Mouse (Mus musculus): ENCODE data around the gene Sgms2. TPM values are rescaled to one million over a fixed set of nuclear protein-coding genes. Genes with fewer than 3 reads are reported as not detected.

Gene Sgms2
- total and polyA plus RNA-seq, 3 experiments = 0.92 to 2.5 (median 1.4) TPM

DNA sequence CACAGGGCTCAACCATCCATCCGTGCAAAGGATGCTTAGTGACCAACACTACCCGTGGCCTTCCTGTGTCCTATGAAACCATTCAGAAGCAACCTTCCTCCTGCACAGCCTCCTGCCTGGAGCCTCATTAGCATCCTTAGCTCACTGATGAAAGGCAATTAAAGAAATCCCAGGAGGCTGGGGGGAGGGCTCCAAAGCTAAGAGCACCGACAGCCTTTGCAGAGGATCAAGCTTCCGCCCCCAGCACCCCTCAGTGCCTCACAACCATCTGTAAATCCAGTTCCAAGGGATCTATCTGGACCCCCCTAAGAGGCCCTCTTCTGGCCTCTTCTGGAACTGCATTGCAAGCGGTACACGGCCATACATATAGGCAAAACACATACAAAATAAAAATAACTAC lies 19.4 kb downstream of the Sgms2 start:
- no peak for DNase-seq
- no peaks in the 10 kb centered on the region for H3K4me1 ChIP-seq (ENCODE audit: control insufficient read depth, insufficient read depth, low read length)
- no peak overlapping the region for H3K9ac ChIP-seq (ENCODE audit: low read depth, low read length)
- intact Hi-C loops (cut with DNase I) = no loop called here
- no peaks in the 10 kb centered on the region for H3K36me3 ChIP-seq (ENCODE audit: control insufficient read depth, insufficient read depth, low read length)
- no peaks in the 10 kb centered on the region for H3K79me2 ChIP-seq (replicated peaks; ENCODE audit: control insufficient read depth, insufficient read depth, low read length)
- no peak overlapping the region for H3K4me3 ChIP-seq
- TF ChIP-seq CTCF (IDR thresholded peaks at IDR 0.05) (peak; percentile 38), EP300 (IDR thresholded peaks at IDR 0.05; ENCODE audit: insufficient read depth, low read depth, low read length) (no peak)
- H3K27me3 ChIP-seq (ENCODE audit: control insufficient read depth, insufficient read depth, low read length) = no peaks in the 10 kb centered on the region
- H3K27ac ChIP-seq = no peak overlapping the region
- WGBS = 67% methylated on average over 6 of the region's 6 CpGs

DNA sequence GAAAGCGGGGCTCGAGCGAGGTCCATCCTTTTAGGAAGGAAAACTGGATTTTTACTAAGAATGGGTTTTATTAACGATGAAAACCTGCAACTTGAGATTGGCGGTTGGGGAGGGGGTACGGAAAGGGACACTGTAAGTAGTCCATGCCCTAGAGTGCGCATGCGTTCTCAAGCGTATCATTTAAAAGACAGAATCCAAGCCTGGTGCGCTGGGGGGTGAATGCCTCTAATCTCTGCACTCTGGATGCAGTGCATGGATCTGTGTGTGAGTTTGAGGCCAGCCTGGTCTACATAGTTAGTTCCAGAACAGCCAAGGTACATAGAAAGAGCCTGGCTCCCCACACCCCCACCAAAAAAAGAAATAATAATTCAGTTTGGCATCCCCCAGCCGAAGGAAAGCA lies 19.8 kb downstream of the Sgms2 start:
- 90% methylated on average over 11 of the region's 11 CpGs for WGBS
- Histone ChIP-seq H3K27ac (no peak overlapping the region), H3K9ac (ENCODE audit: low read depth, low read length) (no peak overlapping the region), H3K36me3 (ENCODE audit: control insufficient read depth, insufficient read depth, low read length) (no peaks in the 10 kb centered on the region), H3K4me1 (ENCODE audit: control insufficient read depth, insufficient read depth, low read length) (no peaks in the 10 kb centered on the region), H3K4me3 (no peak overlapping the region), H3K79me2 (replicated peaks; ENCODE audit: control insufficient read depth, insufficient read depth, low read length) (no peaks in the 10 kb centered on the region), H3K27me3 (ENCODE audit: control insufficient read depth, insufficient read depth, low read length) (no peaks in the 10 kb centered on the region)
- no peak for TF ChIP-seq CTCF (IDR thresholded peaks at IDR 0.05)
- no peak for TF ChIP-seq EP300 (IDR thresholded peaks at IDR 0.05; ENCODE audit: insufficient read depth, low read depth, low read length)
- TF ChIP-seq POLR2A (IDR thresholded peaks at IDR 0.05; ENCODE audit: insufficient read depth, low read depth, low read length) = no peak
- intact Hi-C loops (cut with DNase I) = no loop called here
- no peak for DNase-seq

DNA sequence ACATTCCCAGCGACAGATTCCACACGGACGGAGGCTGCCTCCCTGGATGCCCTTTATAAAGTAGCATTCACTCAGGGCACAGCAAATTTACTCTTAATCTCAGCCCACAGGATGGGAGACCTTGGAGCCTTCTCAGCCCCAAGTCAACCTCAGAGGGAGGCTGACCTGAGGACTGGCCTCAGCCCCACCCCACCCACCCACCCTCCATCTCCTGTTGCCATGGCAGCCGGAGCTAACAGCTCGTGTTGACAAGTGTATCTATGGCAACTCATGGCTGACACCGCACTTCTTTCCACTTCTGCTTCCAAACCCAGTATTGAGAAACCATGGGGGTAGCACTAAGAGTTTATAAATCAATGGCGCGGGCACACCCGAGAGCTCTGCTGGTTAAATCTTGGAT lies 20.4 kb downstream of the Sgms2 start:
- H3K36me3 ChIP-seq (ENCODE audit: control insufficient read depth, insufficient read depth, low read length) = no peaks in the 10 kb centered on the region
- H3K4me1 ChIP-seq (ENCODE audit: control insufficient read depth, insufficient read depth, low read length) = no peaks in the 10 kb centered on the region
- no peak overlapping the region for H3K9ac ChIP-seq (ENCODE audit: low read depth, low read length)
- no peak overlapping the region for H3K27ac ChIP-seq
- no peaks in the 10 kb centered on the region for H3K79me2 ChIP-seq (replicated peaks; ENCODE audit: control insufficient read depth, insufficient read depth, low read length)
- intact Hi-C loops (cut with DNase I) = no loop called here
- no peak overlapping the region for H3K4me3 ChIP-seq
- 66% methylated on average over 9 of the region's 9 CpGs for WGBS
- no peaks in the 10 kb centered on the region for H3K27me3 ChIP-seq (ENCODE audit: control insufficient read depth, insufficient read depth, low read length)
- TF ChIP-seq EP300 (IDR thresholded peaks at IDR 0.05; ENCODE audit: insufficient read depth, low read depth, low read length) (no peak), POLR2A (IDR thresholded peaks at IDR 0.05; ENCODE audit: insufficient read depth, low read depth, low read length) (no peak), CTCF (IDR thresholded peaks at IDR 0.05) (no peak)
- peak in 1 of 2 experiments; percentile 26 for DNase-seq

DNA sequence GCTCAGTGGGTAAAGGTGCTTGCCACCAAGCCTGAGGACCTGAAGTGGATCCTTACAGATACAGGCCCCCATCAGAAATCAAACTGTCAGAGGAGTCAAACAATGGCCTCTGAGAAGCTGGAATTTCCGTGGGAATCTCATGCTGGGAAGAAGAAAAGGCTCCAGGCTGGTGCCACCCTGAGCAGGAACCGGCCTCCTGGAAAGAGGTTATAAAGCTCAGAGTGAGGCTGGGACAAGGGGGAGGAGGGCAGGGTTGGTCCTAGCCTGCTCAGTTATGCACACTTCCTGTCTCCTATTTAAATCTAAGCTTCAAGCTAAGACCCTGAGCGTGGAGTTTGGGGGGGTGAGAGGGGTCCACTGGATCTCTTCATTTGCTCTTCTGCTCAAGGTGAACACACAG lies 21.6 kb downstream of the Sgms2 start:
- H3K79me2 ChIP-seq (replicated peaks; ENCODE audit: control insufficient read depth, insufficient read depth, low read length) = no peaks in the 10 kb centered on the region
- H3K9ac ChIP-seq (ENCODE audit: low read depth, low read length) = no peak overlapping the region
- H3K4me1 ChIP-seq (ENCODE audit: control insufficient read depth, insufficient read depth, low read length) = no peaks in the 10 kb centered on the region
- no peak for TF ChIP-seq POLR2A (IDR thresholded peaks at IDR 0.05; ENCODE audit: insufficient read depth, low read depth, low read length)
- TF ChIP-seq EP300 (IDR thresholded peaks at IDR 0.05; ENCODE audit: insufficient read depth, low read depth, low read length) = no peak
- TF ChIP-seq CTCF (IDR thresholded peaks at IDR 0.05) = no peak
- DNase-seq = no peak
- no peak overlapping the region for H3K4me3 ChIP-seq
- H3K36me3 ChIP-seq (ENCODE audit: control insufficient read depth, insufficient read depth, low read length) = no peaks in the 10 kb centered on the region
- intact Hi-C loops (cut with DNase I) = no loop called here
- whole genome bisulfite sequencing = 33% methylated on average over 3 of the region's 3 CpGs
- H3K27me3 ChIP-seq (ENCODE audit: control insufficient read depth, insufficient read depth, low read length) = no peaks in the 10 kb centered on the region
- no peak overlapping the region for H3K27ac ChIP-seq

DNA sequence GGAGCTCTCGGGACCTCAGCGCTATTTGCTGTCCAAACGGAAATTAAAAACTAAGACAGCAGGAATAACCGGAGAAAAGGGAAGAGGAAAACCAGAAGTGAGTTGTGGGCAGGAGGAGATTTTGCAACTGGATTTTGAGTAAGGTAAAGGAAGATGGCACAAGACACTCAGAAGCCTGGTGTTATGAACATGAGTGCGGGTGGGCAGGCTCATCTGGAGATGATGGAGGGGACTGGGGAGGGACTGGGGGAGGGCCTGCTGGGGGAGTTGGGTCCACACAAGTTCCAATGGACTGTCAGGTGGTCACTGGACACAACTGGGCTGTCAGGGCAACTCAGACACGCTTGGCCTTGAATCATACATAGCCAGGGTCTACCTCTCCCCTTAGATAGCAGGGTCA lies 24.8 kb downstream of the Sgms2 start:
- H3K27ac ChIP-seq = no peak overlapping the region
- H3K79me2 ChIP-seq (replicated peaks; ENCODE audit: control insufficient read depth, insufficient read depth, low read length) = no peaks in the 10 kb centered on the region
- no peaks in the 10 kb centered on the region for H3K4me1 ChIP-seq (ENCODE audit: control insufficient read depth, insufficient read depth, low read length)
- H3K27me3 ChIP-seq (ENCODE audit: control insufficient read depth, insufficient read depth, low read length) = no peaks in the 10 kb centered on the region
- WGBS = 77% methylated on average over 6 of the region's 6 CpGs
- TF ChIP-seq CTCF (IDR thresholded peaks at IDR 0.05) (no peak), POLR2A (IDR thresholded peaks at IDR 0.05; ENCODE audit: insufficient read depth, low read depth, low read length) (no peak), EP300 (IDR thresholded peaks at IDR 0.05; ENCODE audit: insufficient read depth, low read depth, low read length) (no peak)
- intact Hi-C loops (cut with DNase I) = no loop called here
- H3K9ac ChIP-seq (ENCODE audit: low read depth, low read length) = no peak overlapping the region
- no peak overlapping the region for H3K4me3 ChIP-seq
- no peaks in the 10 kb centered on the region for H3K36me3 ChIP-seq (ENCODE audit: control insufficient read depth, insufficient read depth, low read length)
- no peak for DNase-seq

DNA sequence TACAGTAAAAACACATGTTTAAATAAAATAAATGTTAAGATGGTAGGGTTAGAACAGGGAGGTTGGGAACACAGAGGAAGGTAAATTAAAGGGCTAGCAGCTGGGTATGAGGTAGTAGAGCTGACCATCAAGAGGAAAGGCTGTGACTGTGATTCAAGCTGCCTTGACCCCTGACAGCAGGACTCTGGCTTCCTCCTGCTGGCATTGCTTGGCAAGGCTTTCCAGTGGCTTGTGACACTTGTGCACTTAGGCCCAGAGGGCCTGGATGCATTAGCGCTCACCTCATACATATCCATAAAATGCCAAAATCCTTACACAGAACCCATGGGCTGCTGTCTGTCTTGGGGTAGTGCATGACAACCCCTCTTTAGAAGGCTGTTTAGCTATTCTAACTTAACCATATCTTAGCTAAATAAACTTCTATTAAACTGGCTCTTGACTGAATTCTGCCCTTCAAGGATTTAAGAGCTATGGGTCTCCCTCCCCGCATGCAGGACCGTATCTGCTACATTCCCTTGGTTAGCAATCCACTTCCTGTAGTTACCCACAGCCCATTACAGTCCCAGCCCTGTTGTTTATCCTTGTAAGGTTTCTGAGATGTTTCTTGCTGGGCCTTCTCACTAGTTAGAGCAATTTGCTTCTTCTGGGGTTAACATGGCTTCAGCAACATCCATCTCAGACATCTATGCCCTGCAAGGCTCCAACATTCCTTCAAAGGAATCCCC lies 25.5 kb downstream of the Sgms2 start:
- H3K4me3 ChIP-seq = no peak overlapping the region
- WGBS = 73% methylated on average over 3 of the region's 3 CpGs
- TF ChIP-seq EP300 (IDR thresholded peaks at IDR 0.05; ENCODE audit: insufficient read depth, low read depth, low read length) (no peak), POLR2A (IDR thresholded peaks at IDR 0.05; ENCODE audit: insufficient read depth, low read depth, low read length) (no peak), CTCF (IDR thresholded peaks at IDR 0.05) (no peak)
- no peak overlapping the region for H3K9ac ChIP-seq (ENCODE audit: low read depth, low read length)
- no peaks in the 10 kb centered on the region for H3K4me1 ChIP-seq (ENCODE audit: control insufficient read depth, insufficient read depth, low read length)
- H3K27ac ChIP-seq = no peak overlapping the region
- H3K79me2 ChIP-seq (replicated peaks; ENCODE audit: control insufficient read depth, insufficient read depth, low read length) = no peaks in the 10 kb centered on the region
- intact Hi-C loops (cut with DNase I) = no loop called here
- DNase-seq = no peak
- no peaks in the 10 kb centered on the region for H3K36me3 ChIP-seq (ENCODE audit: control insufficient read depth, insufficient read depth, low read length)
- H3K27me3 ChIP-seq (ENCODE audit: control insufficient read depth, insufficient read depth, low read length) = no peaks in the 10 kb centered on the region

Measured in heart, adult 2 months (tissue).